Mouse (Mus musculus): ENCODE results near the gene Myo6. TPM values are rescaled to one million over a fixed set of nuclear protein-coding genes. Genes with fewer than 3 reads are reported as not detected.

Myo6 gene
- total RNA-seq, 4 experiments from 2014 or later = 27.8 to 51.3 (median 42.8) TPM

DNA sequence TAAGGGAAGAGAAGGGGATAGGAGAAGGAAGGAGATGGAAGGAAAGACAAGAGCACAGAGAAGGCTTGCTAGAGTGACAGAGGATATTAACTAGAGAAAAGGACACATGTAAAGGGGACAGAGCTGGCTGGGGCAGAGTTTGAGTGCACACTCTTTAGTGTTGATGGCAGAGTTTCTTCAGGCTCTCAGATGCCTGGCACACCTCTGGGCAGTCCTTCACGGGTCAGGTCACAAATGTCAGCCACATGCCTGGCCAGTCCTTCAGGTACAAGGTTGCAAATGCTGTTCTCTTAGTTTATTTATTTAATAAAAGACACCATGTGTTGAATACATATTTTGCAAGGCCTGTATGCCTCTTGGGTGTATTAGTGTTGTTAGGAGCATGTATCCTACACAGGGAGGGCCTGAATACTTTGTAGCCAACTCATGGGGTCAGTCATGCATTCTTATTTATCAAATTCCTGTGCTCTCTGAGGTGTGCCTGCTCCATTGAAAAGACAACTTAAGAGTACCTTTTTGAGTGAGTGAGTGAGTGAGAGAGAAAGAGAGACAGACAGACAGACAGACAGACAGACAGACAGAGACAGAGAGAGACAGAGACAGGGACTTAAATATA lies 72.5 kb downstream of the Myo6 start:
- DNase-seq = no peak

DNA sequence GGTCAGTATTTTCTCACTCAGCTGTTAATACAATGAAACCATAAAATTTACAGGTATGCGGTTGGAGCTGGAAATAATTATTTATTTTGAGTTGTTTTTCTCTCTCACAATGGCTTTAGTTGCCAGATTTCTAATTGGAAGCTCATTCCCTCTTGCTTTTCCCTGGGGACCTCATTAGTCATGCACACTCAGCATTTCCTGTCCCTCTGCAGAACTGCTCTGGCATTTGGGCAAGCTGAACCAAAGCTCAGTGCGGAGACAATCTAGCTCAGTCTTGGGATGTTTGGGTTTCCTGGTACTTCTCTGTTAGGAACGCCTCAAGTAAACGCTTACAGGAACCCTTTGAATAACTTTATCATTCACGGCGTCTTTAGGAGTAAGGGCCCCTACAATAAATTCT lies 76.9 kb downstream of the Myo6 start:
- no peak for DNase-seq

GRCm38 (mm10) chr9:80252146-80252545 lies 87.3 kb downstream of the Myo6 start:
- DNase-seq = no peak

DNA sequence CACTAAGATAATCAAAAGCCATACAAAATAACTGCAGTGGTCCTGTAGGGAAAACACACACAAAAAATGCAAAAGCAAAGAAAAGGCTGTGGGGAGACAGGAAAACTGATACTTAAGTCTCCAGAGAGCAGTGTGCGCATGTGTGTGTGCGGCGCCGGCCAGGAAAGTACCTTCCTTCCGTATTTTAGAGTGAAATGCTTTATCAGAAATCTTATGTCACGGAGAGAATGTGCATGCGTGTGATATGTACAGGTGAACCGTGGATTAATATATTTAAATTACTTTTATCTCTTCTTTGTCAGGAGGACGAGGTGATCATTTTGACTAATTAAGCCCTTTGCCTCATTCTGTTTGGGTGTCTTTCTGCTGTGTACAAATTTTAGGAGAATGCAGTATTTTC lies 88.4 kb downstream of the Myo6 start:
- DNase-seq = no peak

GRCm38 (mm10) chr9:80256561-80256960 lies 91.7 kb downstream of the Myo6 start:
- DNase-seq = no peak

DNA sequence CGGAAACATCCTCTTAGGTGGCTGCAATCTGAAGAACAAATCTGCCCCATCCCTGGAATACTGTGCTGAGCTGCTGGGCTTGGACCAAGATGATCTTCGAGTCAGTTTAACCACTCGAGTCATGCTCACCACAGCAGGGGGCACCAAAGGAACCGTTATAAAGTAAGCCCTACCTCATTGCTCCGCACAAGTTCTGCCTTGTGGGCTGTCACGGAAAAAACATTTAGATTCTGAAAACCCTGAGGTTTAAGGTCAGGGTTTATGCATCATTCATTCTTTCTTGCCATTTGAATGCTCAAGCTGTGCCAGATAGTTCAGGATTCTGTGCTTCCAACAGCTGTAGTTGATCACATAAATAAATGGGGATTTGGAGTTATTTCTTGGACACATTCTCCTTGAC lies 93.6 kb downstream of the Myo6 start:
- no peak for DNase-seq

DNA sequence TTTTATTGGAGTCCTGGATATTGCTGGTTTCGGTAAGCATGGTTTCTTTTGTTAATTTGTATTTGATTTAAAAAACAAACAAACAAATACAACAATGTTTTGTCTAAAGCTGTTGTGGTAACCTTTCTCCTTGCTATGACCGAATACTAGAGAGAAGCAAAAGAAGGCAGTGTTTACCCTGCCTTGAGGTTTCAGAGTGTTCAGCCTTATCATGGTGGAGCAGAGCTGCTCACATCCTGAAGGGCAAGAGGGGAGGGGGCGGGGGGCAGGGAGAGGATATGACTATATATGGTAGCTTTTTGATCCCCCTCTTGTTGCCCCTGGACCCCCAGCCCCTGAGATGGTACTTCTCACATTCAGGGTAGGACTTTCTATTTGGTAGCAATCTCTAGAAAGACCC lies 96.1 kb downstream of the Myo6 start:
- no peak for DNase-seq

- DNase-seq = no peak
Observed at GRCm38 (mm10) chr9:80262367-80263026, 97.7 kb downstream of the Myo6 start.

DNA sequence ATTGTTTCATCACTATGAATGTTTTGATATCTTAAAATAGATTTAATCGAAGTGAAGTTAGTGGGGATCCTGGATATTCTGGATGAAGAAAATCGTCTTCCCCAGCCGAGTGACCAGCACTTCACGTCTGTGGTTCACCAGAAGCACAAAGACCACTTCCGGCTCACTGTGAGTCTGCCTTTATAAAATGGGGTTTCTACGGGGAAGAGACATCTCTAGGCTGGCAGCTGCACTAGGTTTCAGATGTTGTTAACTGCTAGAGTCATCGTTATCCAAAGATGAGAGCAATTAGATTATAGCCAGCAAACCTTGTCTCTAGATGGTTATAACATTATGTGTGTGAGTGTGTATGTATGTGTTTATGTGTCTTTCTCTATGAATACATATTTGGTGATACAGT lies 101.3 kb downstream of the Myo6 start:
- DNase-seq = no peak

- no peak for DNase-seq
Observed at GRCm38 (mm10) chr9:80266507-80266906, 101.7 kb downstream of the Myo6 start.

DNA sequence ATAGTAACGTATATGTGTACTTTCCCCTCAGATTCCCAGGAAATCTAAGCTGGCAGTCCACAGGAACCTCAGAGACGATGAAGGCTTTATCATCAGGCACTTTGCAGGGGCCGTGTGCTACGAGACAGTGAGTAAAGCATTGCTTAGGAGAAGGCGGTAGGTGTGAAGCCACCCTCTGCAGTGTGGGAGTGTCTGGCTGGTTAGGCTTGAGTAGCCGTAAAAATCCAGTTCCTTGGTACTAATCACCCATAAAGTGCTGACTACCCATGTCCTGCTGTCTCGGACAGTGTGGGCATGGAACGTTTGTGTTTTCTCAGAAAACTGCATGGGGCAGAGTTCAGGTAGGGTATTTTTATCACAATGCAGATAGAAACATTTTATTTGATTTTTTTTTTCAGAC lies 104.8 kb downstream of the Myo6 start:
- no peak for DNase-seq

GRCm38 (mm10) chr9:80272951-80273350 lies 108.1 kb downstream of the Myo6 start:
- no peak for DNase-seq

DNA sequence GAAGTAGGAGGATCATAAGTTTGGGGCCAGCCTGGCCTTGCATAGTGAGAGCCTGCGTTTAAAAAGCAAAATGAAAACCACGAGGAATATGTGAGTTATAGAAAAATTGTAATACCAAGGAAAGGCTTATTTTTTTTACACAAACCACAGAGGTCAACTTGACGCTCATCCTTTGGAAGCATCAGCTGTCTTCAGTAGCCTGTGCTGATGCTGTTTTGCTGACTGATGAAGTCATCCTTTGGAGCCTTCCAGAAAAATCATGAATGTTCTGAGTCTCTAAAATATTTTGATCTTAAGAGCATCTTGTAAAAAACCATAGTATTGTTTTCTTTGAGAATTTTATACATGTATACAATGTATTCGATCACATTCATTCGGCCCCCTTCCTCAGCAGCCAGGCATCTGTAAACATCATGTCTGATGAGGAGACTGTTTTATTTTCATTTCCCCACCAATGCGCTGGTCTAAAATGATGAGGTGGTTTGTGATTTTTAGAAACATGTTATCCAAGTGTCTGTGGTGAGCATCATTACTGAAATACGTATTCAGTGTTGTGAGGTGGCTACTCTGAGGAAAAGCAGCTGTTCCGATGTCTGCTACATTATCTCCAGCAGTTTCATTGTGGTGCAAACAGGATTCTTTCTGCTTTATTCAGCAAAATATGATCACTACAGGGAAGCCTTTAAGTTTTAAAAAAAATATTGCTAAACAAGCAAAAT lies 110.4 kb downstream of the Myo6 start:
- DNase-seq = no peak

DNA sequence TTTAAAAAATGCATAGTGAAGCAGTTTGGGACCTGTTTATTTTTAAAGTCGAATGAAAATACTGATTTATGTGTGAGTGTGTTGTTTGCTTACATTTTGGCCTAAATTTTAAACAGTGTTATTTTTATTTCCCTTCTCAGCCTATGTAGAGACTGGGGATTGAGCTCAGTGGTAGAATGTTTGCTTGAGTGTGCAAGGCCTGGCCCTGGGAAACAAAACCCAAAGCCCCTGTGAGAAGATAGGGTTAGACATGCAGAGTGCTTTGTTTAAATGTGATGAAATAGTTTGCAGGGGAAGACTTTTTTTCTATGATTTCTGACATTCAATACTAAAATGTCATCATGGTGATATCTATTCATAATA lies 110.9 kb downstream of the Myo6 start:
- no peak for DNase-seq

DNA sequence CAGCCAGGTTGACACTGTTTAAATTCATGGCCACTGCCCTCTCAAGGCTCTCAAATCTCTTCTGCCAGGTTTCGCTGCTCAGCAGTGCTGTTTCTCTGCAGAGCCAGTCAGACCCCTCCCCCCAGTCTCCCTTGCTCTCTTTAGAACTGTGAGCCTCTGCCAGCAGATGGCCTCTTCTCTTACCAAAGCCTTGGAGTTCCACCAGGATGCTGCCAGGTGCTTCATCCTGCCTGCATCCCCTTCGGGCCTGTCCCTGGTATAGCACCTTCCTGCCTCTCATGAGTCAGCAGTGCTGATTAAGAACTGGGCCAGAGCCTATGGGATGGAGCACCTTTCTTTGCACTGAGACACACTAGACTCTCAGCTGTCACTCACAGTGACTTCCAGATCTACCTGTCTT lies 112.3 kb downstream of the Myo6 start:
- DNase-seq = no peak

DNA sequence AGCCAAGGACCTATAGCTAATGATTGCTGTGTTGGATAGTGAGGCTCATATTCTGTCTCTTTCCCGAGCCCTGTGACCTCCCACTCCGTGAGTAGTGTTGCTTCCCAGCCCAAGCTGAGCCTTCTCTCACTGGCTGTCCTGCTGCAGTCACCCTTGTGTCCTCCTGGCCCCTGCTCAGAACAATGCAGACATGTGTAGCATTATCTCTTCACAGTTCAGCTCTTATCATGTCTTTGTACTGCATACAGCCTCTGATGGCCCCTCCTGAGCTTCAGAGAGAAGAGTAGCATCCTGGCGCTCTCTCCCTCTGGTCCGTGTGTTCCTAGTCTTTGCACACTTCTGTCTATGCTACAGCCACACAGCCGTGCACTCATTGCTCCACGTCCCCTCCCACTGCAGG lies 112.9 kb downstream of the Myo6 start:
- DNase-seq = no peak

GRCm38 (mm10) chr9:80280724-80281123 lies 115.9 kb downstream of the Myo6 start:
- no peak for DNase-seq

DNA sequence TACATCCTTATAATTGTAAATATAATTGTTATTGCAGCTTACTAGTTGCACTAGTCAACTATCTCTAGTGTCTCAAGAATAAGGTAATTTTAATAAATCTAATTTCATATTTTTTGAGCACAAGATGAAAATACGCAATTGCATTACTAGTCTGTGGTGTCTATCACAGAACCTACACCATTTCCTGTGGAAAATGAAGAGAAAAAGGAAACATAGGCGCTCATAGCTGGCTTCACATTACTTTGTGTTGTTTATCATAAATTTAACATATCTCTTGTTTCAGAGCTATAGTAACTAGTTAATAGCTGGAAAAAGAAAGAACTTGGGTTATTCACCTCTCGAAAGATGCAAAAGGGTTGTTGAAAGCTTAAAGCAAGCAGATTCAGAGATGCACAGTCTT lies 117.6 kb downstream of the Myo6 start:
- no peak for DNase-seq

GRCm38 (mm10) chr9:80284539-80285174 lies 119.8 kb downstream of the Myo6 start:
- no peak for DNase-seq

- no peak for DNase-seq
Observed at GRCm38 (mm10) chr9:80286845-80287244, 122.0 kb downstream of the Myo6 start.

- no peak for DNase-seq
Observed at GRCm38 (mm10) chr9:80293056-80293584, 128.3 kb downstream of the Myo6 start.

GRCm38 (mm10) chr9:80296086-80296485 lies 131.3 kb downstream of the Myo6 start:
- DNase-seq = no peak

DNA sequence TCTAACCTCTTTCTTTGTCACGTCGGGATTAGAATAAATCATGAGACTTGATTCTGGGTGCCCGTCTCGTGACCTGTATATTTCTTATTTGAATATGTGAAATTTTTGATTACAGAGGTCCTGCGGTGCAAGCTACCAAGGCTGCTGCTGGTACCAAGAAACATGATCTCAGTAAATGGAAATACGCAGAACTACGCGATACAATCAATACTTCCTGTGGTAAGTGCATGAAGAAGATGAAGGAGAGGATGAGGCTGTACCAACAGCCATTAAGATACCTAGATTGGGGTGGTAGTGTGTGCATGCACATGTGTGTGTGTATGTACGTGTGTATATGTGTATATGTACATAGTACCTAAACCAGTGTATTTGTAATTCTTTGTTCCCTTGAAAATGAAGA lies 134.2 kb downstream of the Myo6 start:
- DNase-seq = no peak

All from adrenal gland, adult 8-10 months (tissue).